Mouse (Mus musculus) thymus, postnatal 4 days (tissue): ENCODE results near the gene Prr12.
"Not testable (repeated sequence)": the region's sequence is repeated elsewhere in the genome, so short reads cannot be mapped to it uniquely, and the experiment has no call there.

ENCODE experiments used
- DNase-seq: peaks from one replicate; pipeline ENCODE4 v3.0.0; 2021

Gene Prr12

DNA sequence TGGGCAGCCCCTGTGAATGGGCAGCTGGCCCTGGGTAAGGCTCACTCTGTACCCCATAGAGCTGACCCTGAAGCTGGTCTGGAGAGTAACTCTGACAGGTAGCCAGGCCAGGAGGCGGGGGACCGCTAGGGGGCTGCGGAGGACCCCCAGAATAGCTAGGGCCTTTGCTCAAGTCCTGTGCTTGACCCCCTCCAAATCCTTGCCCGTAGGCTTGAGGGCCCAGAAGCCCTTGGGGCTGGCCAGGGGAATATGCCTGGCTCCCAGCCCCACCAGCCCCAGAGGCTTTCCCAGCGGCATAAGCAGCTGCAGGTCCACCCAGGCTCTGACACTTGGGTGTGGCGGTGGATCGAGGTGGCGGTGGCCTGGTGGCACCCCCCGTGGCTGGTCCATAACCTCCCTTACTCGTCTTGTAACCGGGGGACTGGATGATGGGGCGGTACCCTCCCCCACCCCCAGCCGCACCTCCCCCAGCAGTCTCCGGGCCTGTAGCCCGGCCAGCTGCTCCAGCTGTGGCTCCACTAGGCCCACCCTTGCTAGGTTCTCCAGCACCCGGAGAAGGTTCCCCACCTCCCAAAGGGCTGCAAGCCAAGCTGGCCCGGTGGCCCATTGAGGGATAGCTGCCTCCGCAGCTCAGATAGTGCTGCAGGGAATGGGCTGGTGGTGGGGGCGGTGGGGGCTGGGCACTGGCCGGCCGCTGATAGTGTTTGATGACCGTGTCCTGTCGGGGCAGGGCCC, 3.6 kb downstream of the Prr12 start:
- no peak for DNase-seq

DNA sequence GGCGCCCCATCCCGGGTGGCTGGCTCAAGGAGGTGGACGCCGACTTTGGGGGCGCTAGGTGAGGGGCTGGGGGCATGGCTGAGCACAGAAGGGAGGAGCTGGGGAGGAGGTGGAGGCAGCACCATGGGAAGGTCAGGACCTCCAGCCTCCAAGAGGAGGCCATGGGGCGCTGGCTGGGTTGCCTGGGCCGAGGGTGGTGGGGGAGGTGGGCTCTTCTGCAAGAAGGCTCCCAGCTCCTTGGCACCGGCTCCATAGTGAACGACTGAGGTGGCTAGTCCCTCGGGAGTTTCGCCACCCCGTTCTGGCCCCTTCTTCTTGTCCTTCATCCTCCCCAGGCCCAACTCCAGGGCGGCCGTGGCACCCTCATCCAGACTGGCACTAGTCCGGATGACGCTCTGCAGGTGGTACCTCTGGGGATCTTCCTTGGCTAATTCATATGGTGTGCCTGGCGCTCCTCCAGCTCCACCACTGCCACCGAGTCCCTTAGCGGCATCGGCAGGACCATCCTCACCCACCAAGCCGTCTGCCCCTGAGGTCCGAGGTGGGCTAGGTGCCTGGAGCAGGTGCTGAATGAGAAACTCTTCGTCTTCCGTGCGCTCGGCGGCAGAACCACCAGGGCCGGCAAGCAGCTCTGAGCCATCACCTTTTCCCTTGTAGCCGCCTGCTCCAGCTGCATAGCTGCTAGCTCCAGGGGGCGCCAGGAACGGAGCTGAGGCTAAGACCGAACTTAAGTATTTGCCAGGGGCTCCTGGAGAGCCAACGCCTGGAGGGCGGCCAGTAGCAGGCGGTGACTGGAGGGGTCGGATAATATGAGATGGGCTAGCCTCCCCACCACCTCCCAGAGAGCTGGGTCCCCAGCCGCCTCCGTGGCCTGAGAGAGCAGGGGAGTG, 4.4 kb downstream of the Prr12 start:
- no peak for DNase-seq

DNA sequence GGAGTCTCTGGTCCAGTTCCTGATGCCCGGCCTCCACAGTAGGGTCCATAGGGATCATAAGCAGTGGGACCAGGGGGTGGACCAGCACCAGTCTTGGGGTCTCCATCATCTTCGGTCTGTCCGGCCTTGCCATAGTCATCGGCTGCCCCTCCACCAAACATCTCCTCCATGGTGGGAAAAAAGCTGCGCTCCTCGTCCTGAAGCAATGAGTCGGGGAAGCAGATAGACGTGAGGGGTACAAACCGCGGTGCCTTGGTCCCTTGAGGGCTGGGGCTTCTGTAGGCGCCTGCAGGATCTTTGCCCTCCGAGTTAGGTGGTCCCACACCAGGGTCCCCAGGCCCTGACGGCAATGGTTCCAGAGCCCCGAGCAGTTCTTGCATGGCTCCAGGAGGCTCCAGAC, 5.2 kb downstream of the Prr12 start:
- DNase-seq: no peak

- DNase-seq: no peak
Measured at GRCm38 (mm10) chr7:45046853-45047350, 5.8 kb downstream of the Prr12 start.

DNA sequence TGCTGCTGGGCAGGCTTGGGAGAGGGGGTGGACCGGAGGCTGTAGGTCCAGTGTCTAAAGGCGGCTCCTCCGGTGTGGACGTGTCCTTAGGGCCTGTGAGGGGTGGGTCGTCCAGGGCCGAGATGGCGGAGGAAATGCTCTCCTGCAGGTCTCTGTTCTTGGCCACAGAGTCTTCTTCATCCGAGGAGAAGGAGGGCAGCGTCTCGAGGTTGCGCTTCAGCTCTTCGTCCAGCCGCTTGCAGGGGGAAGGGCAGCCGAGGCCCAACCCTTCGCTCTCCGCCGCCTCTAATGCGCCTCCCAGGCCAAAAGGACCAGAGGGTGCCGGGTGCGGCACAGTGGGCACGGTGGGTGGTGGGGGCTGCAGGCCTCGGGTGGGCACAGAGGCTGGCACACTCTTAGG, 6.9 kb downstream of the Prr12 start:
- DNase-seq: no peak

DNA sequence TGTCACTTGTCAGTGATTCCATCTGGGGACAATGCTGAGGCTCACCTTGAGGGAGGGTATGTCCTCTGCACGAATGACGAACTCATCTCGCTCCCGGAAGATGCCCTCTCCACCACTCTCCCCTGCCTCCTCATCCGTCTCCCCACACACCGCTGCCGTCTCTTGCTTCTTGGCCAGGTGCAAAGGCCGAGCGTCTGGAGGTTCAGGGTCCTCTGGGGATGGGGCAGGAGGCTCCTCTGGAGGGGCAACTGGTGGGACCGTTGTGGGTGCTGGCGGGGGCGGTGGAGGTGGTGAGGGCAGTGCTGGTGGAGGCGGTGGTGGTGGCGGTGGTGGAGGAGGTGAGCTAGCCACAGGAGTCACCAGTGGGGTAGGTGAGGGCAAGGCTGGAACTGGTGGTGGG, 9.4 kb downstream of the Prr12 start:
- no peak for DNase-seq

- DNase-seq: no peak
Measured at GRCm38 (mm10) chr7:45040851-45041250, 11.8 kb downstream of the Prr12 start.

GRCm38 (mm10) chr7:45038411-45038810, 14.3 kb downstream of the Prr12 start:
- no peak for DNase-seq

GRCm38 (mm10) chr7:45037720-45038361, 14.8 kb downstream of the Prr12 start:
- DNase-seq: peak; percentile 89

DNA sequence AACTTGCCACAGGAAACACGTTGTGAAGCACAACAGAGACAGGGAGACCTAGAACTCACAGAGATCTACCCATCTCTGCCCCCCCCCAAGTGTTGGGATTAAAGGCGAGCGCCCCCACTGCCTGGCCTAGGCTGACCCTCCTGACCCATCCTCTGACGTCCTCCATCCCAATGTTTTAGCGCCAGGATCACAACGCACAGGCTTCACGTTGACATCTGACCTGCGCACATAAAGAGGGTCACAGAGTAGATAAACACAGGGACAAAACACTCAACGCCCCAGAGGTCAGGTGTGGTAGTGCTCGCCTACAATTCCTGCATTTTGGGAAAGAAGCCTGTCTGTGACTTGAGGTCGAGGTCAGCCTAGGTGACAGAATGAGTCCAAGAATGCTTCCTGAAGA, 16.0 kb downstream of the Prr12 start:
- DNase-seq: no peak

GRCm38 (mm10) chr7:45035631-45036030, 17.1 kb downstream of the Prr12 start:
- no peak for DNase-seq

- no peak for DNase-seq
Measured at GRCm38 (mm10) chr7:45033722-45034359, 18.8 kb downstream of the Prr12 start.

DNA sequence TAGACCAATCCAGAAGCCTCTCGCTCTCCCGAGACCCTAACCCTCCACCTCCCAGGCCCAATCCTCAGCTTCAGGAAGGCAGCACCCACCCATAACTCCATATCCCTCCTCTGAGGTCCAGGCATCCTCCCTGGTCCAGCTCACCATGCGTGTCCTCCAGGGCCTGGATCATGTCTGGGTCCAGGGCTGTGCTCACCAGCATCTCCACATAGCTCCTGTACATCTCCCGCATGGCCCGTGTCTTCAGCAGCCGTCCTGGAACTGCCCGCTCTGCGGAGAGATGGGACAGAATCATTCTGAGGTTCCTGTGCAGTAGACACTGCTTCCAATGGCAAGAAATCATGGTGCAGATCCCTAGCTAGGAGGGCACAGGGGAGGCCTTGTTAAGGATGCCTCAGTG, 21.8 kb downstream of the Prr12 start:
- DNase-seq: no peak

DNA sequence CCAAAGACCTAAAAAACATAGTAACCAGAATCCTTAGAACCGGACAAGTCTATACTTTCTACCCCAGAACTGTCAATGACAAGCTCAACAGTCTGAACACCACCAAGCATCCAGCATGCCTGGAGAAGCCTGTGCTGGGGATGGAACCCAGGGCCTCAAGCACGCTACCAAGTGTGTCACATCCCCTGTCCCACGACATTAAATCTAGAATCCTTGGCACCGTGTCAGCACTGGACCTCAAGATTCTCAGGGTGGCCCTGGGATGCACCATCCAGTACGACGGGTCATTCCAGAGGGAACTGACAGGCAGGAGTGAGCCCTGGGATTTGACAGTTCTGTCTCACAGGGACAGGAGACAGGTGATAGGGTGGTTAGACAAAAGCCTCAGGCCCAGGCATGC, 22.7 kb downstream of the Prr12 start:
- DNase-seq: no peak

DNA sequence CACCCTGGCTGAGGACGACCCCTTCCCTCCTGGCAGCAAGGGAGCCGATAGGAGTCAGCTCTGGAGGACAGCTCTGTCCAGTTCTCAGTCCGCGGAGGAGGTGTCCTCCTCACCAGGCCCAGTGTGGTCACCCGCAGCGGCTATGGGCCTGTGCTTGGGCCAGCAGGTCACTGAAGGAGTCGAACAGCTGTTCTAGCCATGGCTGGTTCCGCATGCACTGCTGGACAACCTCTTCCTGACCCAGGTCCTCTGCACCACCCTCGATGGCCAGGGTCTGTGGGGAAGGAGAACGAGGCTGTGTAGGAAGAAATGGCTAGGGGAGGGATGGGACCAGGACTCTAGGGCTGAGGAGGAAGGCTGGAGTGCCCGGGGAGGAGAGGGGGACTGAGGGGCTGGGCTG, 24.3 kb downstream of the Prr12 start:
- no peak for DNase-seq

- no peak for DNase-seq
Measured at GRCm38 (mm10) chr7:45027761-45028160, 24.9 kb downstream of the Prr12 start.

GRCm38 (mm10) chr7:45026256-45026655, 26.4 kb downstream of the Prr12 start:
- DNase-seq: no peak

DNA sequence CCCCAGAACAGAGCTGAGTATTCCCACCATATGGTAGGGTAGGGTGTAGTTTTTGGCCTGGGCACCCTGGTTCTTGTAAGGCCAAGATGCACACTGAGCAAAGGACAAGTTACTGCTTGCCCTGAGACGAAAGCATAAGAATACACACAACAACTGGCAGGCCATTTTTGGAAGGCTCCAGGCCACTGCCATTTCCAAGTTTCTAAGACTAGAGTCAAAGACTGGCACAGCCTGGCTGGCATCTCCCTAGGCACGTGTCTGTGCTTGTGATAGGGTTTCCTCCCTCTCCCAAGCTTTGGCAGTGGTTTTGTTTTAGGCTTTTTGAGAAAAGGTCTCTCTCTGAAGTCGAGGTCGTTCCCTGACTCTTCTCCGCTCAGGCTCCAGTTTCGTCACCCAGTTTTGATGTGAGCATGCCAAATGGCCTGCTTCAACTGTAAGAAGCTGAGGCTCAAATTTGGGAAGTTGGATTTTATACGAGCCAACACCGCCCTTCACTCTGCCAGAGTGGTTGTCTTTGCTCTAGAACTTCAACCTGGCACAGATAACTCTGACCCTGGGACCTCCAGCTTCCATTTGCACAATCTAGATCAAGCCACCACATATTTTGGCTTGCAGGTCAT, 27.0 kb downstream of the Prr12 start:
- DNase-seq: no peak

GRCm38 (mm10) chr7:45024281-45025248, 28.1 kb downstream of the Prr12 start:
- no peak for DNase-seq

DNA sequence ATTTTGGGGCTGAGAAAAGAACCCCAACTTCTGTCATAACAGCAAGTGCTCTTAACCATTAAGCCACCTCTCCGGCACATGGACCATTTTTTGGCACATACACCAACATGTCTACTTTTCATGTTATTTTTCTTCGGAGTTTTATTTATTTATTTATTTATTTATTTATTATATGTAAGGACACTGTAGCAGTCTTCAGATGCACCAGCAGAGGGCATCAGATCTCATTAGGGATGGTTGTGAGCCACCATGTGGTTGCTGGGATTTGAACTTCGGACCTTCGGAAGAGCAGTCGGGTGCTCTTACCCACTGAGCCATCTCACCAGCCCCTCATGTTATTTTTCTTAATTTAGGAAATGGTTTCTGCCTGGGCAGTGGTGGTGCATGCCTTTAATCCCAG, 29.0 kb downstream of the Prr12 start:
- DNase-seq: not testable (repeated sequence)

GRCm38 (mm10) chr7:45020225-45020624, 32.5 kb downstream of the Prr12 start:
- no peak for DNase-seq
